Mouse (Mus musculus): ENCODE data around the gene Prrx2.
A peak's percentile ranks its signal among the peaks of the same experiment; 100 is the strongest.

The Prrx2 gene

DNA sequence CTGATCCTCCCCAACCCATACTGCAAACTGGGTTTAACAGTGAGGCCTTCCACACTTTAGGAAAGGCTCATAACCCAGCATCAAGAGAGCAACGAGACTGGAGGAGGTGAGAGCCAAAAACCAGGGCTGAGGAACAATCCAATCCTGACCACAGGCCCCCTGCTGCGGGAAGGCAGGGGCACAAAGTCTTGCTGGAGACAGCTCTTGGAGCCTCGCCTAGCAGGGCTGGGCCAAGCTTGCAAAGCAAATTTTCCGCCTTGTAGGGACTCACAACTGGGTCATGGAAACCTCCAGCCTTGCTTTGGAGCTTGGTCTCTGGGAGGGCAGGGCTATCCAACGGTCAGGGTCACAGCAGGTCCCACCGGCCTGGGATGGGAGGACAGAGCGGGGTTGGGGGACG lies 36.1 kb downstream of the Prrx2 start:
- DNase-seq (ENCODE audit: low spot score): peak; percentile 52

- no peak for DNase-seq (ENCODE audit: low spot score)
Observed at GRCm38 (mm10) chr2:30872669-30873068, 37.9 kb downstream of the Prrx2 start.

DNA sequence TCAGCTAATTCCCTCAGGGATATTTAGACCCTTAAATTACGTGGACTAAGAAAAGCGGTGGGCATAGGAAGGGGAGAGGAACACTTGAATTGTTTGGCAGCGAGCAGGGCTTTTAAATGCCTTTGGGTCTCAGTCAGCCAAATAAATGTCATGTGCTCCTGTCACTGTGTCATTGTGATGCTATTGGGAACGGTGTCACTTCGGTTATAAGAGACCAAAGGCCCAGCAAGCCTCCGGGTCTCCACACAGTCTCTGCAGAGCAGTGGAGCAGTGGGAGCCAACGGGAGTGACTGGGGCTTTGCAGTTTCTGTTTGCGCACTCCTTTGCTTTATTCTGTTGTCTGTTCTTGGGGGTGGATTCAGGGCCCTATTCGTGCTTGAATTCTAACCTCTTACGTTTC lies 39.7 kb downstream of the Prrx2 start:
- no peak for DNase-seq (ENCODE audit: low spot score)

- no peak for DNase-seq (ENCODE audit: low spot score)
Observed at GRCm38 (mm10) chr2:30875096-30875495, 40.3 kb downstream of the Prrx2 start.

- no peak for DNase-seq (ENCODE audit: low spot score)
Observed at GRCm38 (mm10) chr2:30875621-30876432, 41.1 kb downstream of the Prrx2 start.

GRCm38 (mm10) chr2:30879481-30879880 lies 44.7 kb downstream of the Prrx2 start:
- DNase-seq (ENCODE audit: low spot score): no peak

DNA sequence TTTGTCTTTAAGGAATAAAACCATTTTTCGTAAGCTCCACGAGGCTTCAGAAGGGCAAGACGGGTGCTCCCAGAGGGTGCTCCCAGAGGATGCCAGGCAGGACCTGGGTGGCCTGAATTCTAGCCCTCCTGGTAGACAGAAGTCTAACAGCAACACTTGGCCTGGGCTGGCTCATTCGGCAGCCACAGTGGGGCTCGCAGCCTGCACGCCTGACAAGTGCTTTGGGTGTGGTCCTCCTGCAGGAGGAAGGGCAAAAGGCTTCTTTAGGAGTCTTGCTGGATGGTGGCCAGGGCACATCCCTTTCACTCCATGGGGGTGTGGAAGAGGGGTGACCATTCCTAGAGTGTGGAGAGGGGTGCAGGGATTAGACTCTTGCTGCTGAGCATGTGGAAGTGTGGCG lies 46.4 kb downstream of the Prrx2 start:
- no peak for DNase-seq (ENCODE audit: low spot score)

DNA sequence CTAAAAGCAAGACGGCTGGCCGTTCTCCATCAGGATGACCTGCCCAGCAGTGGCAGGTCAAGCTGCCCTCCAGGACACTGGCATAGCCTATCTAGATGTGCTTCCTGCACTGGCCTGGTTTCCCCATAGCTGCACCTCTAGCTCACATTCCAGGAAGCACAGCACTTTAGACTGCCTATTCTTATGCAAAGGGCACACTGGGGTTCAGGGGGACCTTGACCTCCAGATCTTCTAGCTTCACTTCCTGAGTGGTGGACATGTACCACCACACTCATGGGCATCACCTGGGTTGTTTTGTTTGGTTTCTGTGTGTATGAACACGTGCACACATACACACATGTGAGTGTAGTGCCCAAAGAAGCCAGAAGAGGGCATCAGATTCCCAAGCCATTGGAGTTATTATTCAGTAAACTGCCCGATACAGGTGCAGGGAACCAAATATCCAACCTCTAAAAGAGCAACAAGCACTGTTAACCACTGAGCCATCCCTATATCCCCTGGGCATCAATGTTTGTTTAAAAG lies 50.1 kb downstream of the Prrx2 start:
- no peak for DNase-seq (ENCODE audit: low spot score)

GRCm38 (mm10) chr2:30885453-30886163 lies 50.8 kb downstream of the Prrx2 start:
- peak; percentile 45 for DNase-seq (ENCODE audit: low spot score)

DNA sequence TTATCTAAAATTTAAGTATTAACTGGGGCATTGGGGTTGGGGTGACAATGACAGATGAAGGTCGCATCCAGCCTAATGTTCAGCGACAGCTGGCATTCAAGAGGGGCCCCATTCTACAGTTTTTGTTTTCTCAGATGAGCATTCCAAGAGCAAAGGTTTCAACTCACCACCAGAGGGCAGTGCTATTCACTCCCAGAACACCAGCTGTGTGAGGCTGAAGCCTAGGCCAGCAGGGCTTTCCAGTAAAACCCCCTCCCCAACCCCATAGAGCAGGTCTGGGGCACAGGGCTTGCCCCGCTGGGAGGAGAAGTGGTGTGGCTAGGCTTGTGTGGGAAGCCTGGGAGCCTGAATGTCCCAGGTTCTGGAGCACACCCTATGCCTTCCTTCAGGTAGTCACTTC lies 56.2 kb downstream of the Prrx2 start:
- DNase-seq (ENCODE audit: low spot score): no peak

DNA sequence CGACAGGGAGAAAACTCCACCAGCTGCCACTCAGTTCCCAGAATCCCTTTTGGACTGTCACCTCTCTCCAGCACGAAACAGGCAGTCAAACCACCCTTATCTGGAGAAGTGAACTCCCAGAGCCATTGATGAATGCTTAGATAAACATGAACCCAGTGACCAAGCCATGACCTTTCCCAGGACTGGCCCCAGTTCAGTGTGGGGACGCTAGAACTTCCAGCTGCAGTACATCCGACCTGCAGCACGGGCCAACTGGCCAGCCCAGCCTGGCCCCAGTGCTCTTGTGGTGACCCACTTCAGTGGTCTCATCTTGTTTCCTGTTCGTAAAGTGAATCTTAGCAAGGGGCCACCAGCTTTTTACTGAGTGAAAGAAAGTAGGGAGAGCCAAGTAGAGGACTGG lies 58.6 kb downstream of the Prrx2 start:
- DNase-seq (ENCODE audit: low spot score): no peak

GRCm38 (mm10) chr2:30893946-30894345 lies 59.2 kb downstream of the Prrx2 start:
- DNase-seq (ENCODE audit: low spot score): no peak

DNA sequence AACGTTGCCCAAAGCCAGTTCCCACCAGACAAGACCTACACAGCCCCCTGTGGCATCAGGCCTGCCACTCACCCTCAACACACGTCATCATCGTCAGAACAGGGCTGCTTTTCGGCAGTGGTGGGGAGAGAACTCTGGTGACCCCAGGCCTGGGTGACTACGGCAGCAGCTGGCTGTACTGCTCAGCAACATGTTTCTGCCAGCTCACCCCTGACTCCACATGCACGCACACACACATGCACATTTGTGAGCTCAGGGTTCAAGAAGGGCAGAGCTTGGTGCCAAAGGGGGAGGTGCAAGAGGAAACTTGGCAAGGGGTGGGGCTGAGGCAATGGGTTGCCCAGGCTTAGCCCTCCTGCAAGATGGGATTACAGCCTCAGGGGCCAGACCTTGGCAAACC lies 62.5 kb downstream of the Prrx2 start:
- no peak for DNase-seq (ENCODE audit: low spot score)

DNA sequence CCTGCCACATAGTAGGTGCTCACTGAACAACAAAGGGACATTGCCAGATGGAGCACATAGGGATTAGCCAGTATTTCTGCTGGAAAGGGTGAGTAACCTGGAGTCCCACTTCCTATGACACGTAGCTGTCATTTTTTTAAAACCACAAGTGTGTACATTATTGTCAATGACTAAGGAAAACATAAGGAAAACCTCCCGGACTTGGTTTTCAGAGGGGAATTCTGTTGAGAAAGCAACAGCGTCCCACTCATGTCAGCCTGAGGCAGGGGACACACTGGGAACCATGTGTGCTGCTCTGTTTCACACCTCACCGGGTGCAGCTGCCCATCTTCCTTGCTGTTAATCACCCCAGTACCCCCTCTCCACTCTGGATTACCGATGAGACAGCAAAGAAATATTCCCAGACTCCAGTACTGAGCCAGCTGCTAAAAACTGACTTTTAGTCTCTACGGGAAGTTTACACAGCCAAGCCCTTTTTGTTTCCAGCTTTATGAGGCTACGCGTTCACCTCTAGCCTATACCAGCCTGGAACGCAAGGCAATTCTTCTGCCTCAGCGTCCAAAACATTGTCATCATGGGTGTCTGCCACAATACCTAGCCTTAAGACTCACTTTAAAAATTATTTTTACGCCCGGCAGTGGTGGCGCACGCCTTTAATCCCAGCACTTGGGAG lies 64.8 kb downstream of the Prrx2 start:
- no peak for DNase-seq (ENCODE audit: low spot score)

DNA sequence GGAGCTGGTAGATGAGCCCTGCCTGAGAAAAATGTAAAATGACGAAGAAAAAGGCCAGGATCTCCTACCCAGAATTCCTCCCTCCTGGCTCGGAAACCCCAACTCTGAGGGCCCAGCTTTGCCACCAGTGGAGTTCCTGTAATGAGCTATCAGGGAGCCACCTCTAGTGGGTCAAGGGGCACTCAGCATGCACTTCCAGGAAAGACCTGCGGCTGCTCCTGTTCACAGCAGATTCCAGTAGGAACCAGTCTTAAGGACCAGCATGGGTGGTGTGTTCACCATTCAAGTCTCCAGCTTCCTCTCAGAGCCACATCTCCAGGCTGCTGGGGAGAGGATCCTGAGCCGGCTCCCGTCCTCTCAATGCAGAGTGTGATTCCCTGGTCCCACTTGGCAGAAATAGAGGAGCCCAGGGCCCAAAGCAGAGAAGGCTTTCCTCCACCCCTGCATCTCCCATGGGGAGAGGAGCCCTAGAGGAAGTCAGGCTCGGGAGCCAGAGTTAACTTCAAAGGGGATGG lies 66.9 kb downstream of the Prrx2 start:
- DNase-seq (ENCODE audit: low spot score): no peak

DNA sequence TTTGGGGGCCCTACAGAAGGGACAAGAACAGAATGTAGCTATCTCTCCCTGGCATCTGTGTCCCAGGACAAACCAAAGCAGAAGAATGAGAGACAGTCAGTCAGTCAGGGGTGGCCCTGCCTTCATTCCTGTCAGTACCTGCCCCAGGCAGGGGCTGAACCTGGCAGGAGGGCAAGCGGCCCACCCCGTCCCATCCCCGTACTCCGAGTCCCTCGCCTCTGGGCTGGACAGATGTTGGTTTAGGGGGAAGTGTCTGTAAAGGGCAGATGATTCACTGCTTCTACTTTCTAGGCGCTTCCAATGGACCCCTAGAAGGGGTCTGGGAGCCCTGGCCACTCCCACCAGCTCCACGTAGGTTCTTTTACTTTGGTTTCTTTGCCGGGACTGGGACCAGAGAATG lies 67.5 kb downstream of the Prrx2 start:
- DNase-seq (ENCODE audit: low spot score): no peak

GRCm38 (mm10) chr2:30902726-30903722 lies 68.3 kb downstream of the Prrx2 start:
- peak; percentile 47 for DNase-seq (ENCODE audit: low spot score)

GRCm38 (mm10) chr2:30904231-30904630 lies 69.5 kb downstream of the Prrx2 start:
- no peak for DNase-seq (ENCODE audit: low spot score)

DNA sequence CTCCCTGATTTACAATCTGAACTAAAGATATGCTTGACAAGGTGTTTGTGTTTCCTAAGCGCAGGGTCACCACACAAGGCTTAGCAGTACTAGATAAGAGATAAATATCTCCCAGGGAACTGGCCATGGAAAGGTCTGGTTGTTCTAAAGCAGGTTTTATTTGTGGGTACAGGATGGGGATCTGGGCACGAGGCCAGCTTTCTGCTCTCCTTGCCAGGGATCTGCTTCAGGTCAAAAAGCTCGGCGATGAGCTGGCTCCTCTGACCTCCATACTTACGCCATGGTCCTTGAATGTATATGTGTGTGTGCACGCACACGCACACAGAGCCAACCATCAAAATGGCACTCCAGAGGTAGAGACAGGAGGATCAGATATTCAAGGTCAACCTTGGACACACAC lies 70.2 kb downstream of the Prrx2 start:
- no peak for DNase-seq (ENCODE audit: low spot score)

DNA sequence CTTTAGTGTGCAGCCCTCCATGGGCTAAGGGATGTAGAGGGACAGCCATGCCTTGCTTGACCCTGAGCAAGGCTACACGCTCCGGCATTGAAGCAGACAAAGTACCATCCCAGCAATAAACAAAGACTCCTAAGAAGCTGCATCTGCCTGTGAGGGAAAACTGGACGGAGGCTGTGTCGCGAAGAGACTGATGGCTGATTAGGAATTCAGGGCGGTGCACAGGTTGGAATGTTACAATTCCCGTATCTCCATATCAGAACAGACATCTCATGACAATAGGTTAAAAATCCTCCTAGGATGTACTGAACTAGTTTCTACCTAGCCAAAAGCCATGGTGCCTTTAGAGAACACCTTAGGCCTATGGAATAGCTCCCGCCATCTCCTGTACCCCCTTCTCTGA lies 71.1 kb downstream of the Prrx2 start:
- DNase-seq (ENCODE audit: low spot score): no peak

- no peak for DNase-seq (ENCODE audit: low spot score)
Observed at GRCm38 (mm10) chr2:30906641-30907040, 71.9 kb downstream of the Prrx2 start.

Data from ovary, adult 18-20 months (tissue).